Mouse (Mus musculus) stomach, embryonic 15.5 days (tissue): Measurements from ENCODE around the gene Col23a1. TPM values are rescaled to one million over a fixed set of nuclear protein-coding genes. Genes with fewer than 3 reads are reported as not detected.
"Not testable (repeated sequence)": the region's sequence is repeated elsewhere in the genome, so short reads cannot be mapped to it uniquely, and the experiment has no call there.

Experiments used
- ATAC-seq: fragments of 200-750 bp; cut with Nextera tagmentation; 2 replicates; pipeline ENCODE4 v1.8.0; 2017; ENCODE audit warnings: low read depth, moderate number of reproducible peaks, moderate TSS enrichment; ENCODE audit not compliant: insufficient read depth, low FRiP score
- H3K27ac ChIP-seq: fragments of 300-500 bp; sonication (generic); 2 replicates; pipeline ENCODE4 v1.5.1; 2015; ENCODE audit warnings: mild to moderate bottlenecking, inconsistent platforms
- H3K27me3 ChIP-seq: fragments of 300-500 bp; sonication (generic); replicated peaks from 2 replicates; pipeline ENCODE4 v1.6.1; 2015; ENCODE audit warnings: inconsistent platforms
- H3K36me3 ChIP-seq: fragments of 300-500 bp; sonication (generic); 2 replicates; pipeline ENCODE4 v1.6.1; 2015; ENCODE audit warnings: inconsistent platforms
- H3K4me1 ChIP-seq: fragments of 300-500 bp; sonication (generic); 2 replicates; pipeline ENCODE4 v1.6.1; 2015; ENCODE audit warnings: inconsistent platforms
- H3K4me2 ChIP-seq: fragments of 300-500 bp; sonication (generic); 2 replicates; pipeline ENCODE4 v1.6.1; 2015; ENCODE audit warnings: mild to moderate bottlenecking, inconsistent platforms
- H3K4me3 ChIP-seq: fragments of 300-500 bp; sonication (generic); replicated peaks from 2 replicates; pipeline ENCODE4 v1.5.1; 2015; ENCODE audit warnings: inconsistent platforms
- H3K9ac ChIP-seq: fragments of 300-500 bp; sonication (generic); 2 replicates; pipeline ENCODE4 v1.6.1; 2015; ENCODE audit warnings: inconsistent platforms
- H3K9me3 ChIP-seq: fragments of 300-500 bp; sonication (generic); 2 replicates; pipeline ENCODE4 v1.6.1; 2016; ENCODE audit warnings: inconsistent platforms
- WGBS: fragments of 180-500 bp; shearing (Covaris S2); methylation state at CpG from one replicate; pipeline ENCODE4 v1.1.7; 2015; 5-methylcytosine and 5-hydroxymethylcytosine counted together
- polyA plus RNA-seq: library from polyadenylated mRNA; unstranded; fragments of >200 nt; fragmentation: Nextera tagmentation; extraction: Ambion mirVana; gene quantifications from 2 replicates; pipeline ENCODE4 v1.2.1, GENCODE M21; 2015

Col23a1 gene
- polyA plus RNA-seq, 1 experiment from 2014 or later = 18.6 TPM

GRCm38 (mm10) chr11:51351151-51351550 is 61.4 kb downstream of the Col23a1 start:
- no peak overlapping the region for H3K9ac ChIP-seq
- H3K4me1 ChIP-seq = peaks cover 3% of the 10 kb centered on the region; the same call in 1 of the 2 replicates
- WGBS = 75% methylated on average over 9 of the region's 9 CpGs
- no peak overlapping the region for H3K4me2 ChIP-seq
- H3K27ac ChIP-seq = no peak overlapping the region
- no peaks in the 10 kb centered on the region for H3K9me3 ChIP-seq
- H3K27me3 ChIP-seq = no peaks in the 10 kb centered on the region
- no peak overlapping the region for H3K4me3 ChIP-seq
- 0 out of 2 replicates have a peak, but pooled peaks have one; percentile 24 for ATAC-seq
- H3K36me3 ChIP-seq = no peaks in the 10 kb centered on the region

GRCm38 (mm10) chr11:51351841-51352240 is 62.1 kb downstream of the Col23a1 start:
- no peak overlapping the region for H3K27ac ChIP-seq
- peaks cover 3% of the 10 kb centered on the region; the same call in 1 of the 2 replicates for H3K4me1 ChIP-seq
- no peak overlapping the region for H3K9ac ChIP-seq
- no peak overlapping the region for H3K4me3 ChIP-seq
- WGBS = 33% methylated on average over 5 of the region's 5 CpGs
- H3K36me3 ChIP-seq = no peaks in the 10 kb centered on the region
- ATAC-seq = peak; percentile 29; the same call in 1 of the 2 replicates
- no peaks in the 10 kb centered on the region for H3K9me3 ChIP-seq
- H3K4me2 ChIP-seq = no peak overlapping the region
- H3K27me3 ChIP-seq = no peaks in the 10 kb centered on the region

DNA sequence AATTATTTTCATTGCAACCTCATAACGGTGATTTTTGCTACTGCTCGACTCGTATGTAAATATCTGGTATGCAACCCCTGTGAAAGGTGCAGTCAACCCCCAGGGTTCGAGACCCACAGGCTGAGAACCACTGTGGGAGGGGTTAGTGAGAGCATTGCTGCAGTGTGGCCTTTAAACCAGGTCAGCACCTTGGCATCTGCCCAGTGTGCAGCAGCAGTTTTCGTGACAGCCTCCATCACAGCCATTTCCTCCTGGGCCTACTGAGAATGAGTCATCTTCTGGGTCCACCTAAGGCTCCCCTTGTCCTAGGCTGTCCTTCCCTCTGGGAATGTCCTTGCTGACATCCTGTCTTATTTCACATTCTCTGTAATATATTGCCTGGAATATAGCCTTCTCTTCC is 64.0 kb downstream of the Col23a1 start:
- Histone ChIP-seq H3K4me1 (peaks cover 3% of the 10 kb centered on the region; the same call in 1 of the 2 replicates), H3K27ac (no peak overlapping the region), H3K27me3 (no peaks in the 10 kb centered on the region), H3K4me2 (no peak overlapping the region), H3K9ac (no peak overlapping the region), H3K9me3 (no peaks in the 10 kb centered on the region), H3K36me3 (no peaks in the 10 kb centered on the region), H3K4me3 (no peak overlapping the region)
- no peak for ATAC-seq
- WGBS = 73% methylated on average over 5 of the region's 5 CpGs

DNA sequence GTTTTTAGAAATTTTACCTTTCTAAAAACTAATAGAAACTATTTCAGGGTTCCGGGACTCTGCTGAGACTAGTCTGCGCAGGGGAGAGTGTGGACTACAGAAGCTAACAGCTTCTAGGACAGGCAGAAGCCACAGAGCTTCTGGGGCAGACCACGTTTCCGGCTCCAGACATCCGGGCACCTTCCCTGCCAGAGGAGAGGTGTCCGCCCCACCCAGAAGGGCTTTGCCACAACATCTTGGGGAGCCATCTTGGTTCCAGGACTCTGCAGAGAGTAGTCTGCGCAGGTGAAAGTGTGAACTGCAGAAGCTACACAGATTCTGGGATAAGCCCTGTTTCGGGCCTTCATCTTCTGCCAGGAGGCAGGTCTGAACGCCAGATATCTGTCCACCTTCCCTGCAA is 69.3 kb downstream of the Col23a1 start:
- ATAC-seq = not testable (repeated sequence)

GRCm38 (mm10) chr11:51364353-51364752 is 74.6 kb downstream of the Col23a1 start:
- Histone ChIP-seq H3K27ac (no peak overlapping the region), H3K4me1 (no peaks in the 10 kb centered on the region), H3K27me3 (no peaks in the 10 kb centered on the region), H3K36me3 (no peaks in the 10 kb centered on the region), H3K4me3 (no peak overlapping the region), H3K9me3 (no peaks in the 10 kb centered on the region), H3K4me2 (no peak overlapping the region), H3K9ac (no peak overlapping the region)
- 73% methylated on average over 5 of the region's 5 CpGs for WGBS
- no peak for ATAC-seq

More for the DNA sequence above, 69.3 kb downstream of the Col23a1 start:
- not testable (repeated sequence) for H3K9ac ChIP-seq, H3K4me1 ChIP-seq, H3K9me3 ChIP-seq, H3K27ac ChIP-seq, H3K36me3 ChIP-seq, H3K27me3 ChIP-seq, H3K4me3 ChIP-seq, H3K4me2 ChIP-seq
- WGBS = 86% methylated on average over 9 of the region's 9 CpGs

DNA sequence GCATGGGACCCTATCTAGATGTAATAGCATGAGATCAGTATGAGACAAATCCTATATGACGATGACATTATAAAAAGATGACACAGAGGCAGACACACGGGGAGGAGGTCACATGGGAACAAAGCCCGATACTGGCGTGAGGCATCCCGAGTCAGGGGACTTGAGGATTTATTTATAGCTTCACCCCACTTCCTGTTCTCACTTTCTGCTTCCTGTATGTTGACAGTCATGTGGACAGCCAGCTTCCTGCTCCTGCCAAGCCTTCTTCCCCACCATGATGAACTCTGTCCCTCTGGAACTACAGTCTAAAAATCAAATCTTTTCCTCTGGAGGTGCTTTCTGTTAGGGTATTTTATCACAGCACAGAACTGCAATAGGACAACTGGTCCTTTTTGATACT is 77.6 kb downstream of the Col23a1 start:
- Histone ChIP-seq H3K4me3 (no peak overlapping the region), H3K9ac (no peak overlapping the region), H3K4me1 (0 out of 2 replicates have a peak, but pooled peaks cover 2% of the 10 kb centered on the region), H3K4me2 (no peak overlapping the region), H3K27me3 (no peaks in the 10 kb centered on the region), H3K36me3 (no peaks in the 10 kb centered on the region), H3K27ac (no peak overlapping the region), H3K9me3 (no peaks in the 10 kb centered on the region)
- no peak for ATAC-seq
- 71% methylated on average over 5 of the region's 5 CpGs for WGBS

DNA sequence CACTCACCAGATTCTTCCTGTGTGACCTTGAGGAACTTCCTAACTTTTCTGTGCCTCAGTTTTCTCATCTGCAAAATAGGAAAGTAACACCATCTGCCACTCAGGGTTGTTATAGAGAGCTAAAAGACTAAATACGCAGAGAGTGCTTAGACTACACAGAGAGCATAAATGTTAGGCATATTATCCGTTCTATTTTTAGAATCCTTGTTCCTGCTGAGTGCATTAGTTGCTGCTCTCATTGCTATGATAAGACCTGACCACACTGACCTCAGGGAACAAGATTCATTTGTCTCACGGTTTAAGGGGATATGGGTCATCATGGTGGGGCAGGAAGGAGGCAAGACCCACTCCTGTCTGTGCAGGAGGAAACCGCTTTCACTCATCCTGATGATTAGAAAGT is 80.6 kb downstream of the Col23a1 start:
- Histone ChIP-seq H3K4me2 (no peak overlapping the region), H3K4me3 (no peak overlapping the region), H3K9me3 (no peaks in the 10 kb centered on the region), H3K36me3 (no peaks in the 10 kb centered on the region), H3K27ac (no peak overlapping the region), H3K27me3 (no peaks in the 10 kb centered on the region), H3K9ac (no peak overlapping the region), H3K4me1 (0 out of 2 replicates have a peak, but pooled peaks cover 2% of the 10 kb centered on the region)
- ATAC-seq = no peak
- WGBS = 39% methylated on average over 4 of the region's 4 CpGs

GRCm38 (mm10) chr11:51371321-51371720 is 81.6 kb downstream of the Col23a1 start:
- Histone ChIP-seq H3K36me3 (no peaks in the 10 kb centered on the region), H3K4me1 (0 out of 2 replicates have a peak, but pooled peaks cover 2% of the 10 kb centered on the region), H3K9ac (no peak overlapping the region), H3K4me2 (no peak overlapping the region), H3K27me3 (no peaks in the 10 kb centered on the region), H3K4me3 (no peak overlapping the region), H3K27ac (no peak overlapping the region), H3K9me3 (no peaks in the 10 kb centered on the region)
- no peak for ATAC-seq
- WGBS = 68% methylated on average over 4 of the region's 4 CpGs

- Histone ChIP-seq H3K27me3 (no peaks in the 10 kb centered on the region), H3K36me3 (no peaks in the 10 kb centered on the region), H3K4me3 (no peak overlapping the region), H3K4me1 (0 out of 2 replicates have a peak, but pooled peaks cover 2% of the 10 kb centered on the region), H3K9ac (no peak overlapping the region), H3K27ac (no peak overlapping the region), H3K4me2 (no peak overlapping the region), H3K9me3 (no peaks in the 10 kb centered on the region)
- whole genome bisulfite sequencing = 59% methylated on average over 1 of the region's 1 CpGs
- no peak for ATAC-seq
Measured at GRCm38 (mm10) chr11:51371926-51372325, 82.2 kb downstream of the Col23a1 start.

DNA sequence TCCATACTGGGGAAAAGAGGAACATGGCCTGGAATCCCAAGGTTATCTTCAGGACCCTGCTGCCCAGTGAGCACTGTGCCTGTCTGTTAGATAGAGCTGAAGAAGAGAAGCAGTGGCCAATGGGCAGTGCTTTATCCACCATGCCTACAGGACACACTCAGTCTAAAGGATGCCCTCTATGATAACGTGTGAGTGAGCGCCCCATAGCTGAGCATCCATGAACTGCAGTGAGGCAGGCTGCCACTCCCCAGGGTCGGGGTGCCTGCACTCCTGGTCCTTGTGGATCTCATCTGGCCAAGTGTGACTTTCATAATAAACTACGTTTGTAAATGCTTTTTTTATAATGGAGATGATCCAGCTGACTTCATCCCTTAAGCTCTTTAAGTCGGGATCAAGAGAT is 87.5 kb downstream of the Col23a1 start:
- H3K27me3 ChIP-seq = no peaks in the 10 kb centered on the region
- no peaks in the 10 kb centered on the region for H3K36me3 ChIP-seq
- ATAC-seq = no peak
- no peak overlapping the region for H3K4me2 ChIP-seq
- H3K9me3 ChIP-seq = no peaks in the 10 kb centered on the region
- 0 out of 2 replicates have a peak, but pooled peaks cover 8% of the 10 kb centered on the region for H3K4me1 ChIP-seq
- 46% methylated on average over 5 of the region's 5 CpGs for WGBS
- H3K4me3 ChIP-seq = no peak overlapping the region
- H3K27ac ChIP-seq = no peak overlapping the region
- H3K9ac ChIP-seq = no peak overlapping the region

DNA sequence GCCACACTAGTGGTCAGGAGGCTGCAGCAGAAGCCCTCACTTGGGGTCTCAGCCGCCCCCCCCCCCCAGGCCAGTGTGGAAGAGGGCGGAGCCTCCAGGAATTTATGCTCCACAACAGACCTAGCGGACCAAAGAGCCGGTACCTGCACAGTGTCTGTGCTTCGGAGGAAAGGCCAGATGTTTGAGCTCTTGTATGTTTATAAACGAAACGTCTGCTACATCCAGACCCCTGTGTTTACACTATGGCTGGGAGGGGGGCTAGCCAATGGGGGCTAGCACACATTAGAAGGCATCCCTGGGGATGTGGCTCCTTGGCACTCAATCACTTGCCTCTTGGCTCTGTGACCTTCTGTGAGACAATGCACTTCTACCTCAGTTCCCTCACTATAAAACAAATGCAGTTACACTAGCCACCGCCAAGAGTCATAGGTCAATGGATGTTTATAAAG is 99.2 kb downstream of the Col23a1 start:
- Histone ChIP-seq H3K9ac (no peak overlapping the region), H3K9me3 (no peaks in the 10 kb centered on the region), H3K4me2 (no peak overlapping the region), H3K36me3 (no peaks in the 10 kb centered on the region), H3K4me3 (no peak overlapping the region), H3K27ac (peak overlapping the region; percentile 71), H3K27me3 (no peaks in the 10 kb centered on the region), H3K4me1 (peaks cover 21% of the 10 kb centered on the region)
- peak; percentile 60; the same call in 1 of the 2 replicates for ATAC-seq
- WGBS = 30% methylated on average over 8 of the region's 8 CpGs

GRCm38 (mm10) chr11:51389763-51390162 is 100.0 kb downstream of the Col23a1 start:
- no peaks in the 10 kb centered on the region for H3K36me3 ChIP-seq
- 54% methylated on average over 10 of the region's 10 CpGs for WGBS
- H3K4me2 ChIP-seq = no peak overlapping the region
- H3K27ac ChIP-seq = peak overlapping the region; percentile 71
- H3K9ac ChIP-seq = no peak overlapping the region
- no peak for ATAC-seq
- no peak overlapping the region for H3K4me3 ChIP-seq
- no peaks in the 10 kb centered on the region for H3K9me3 ChIP-seq
- peaks cover 18% of the 10 kb centered on the region for H3K4me1 ChIP-seq
- H3K27me3 ChIP-seq = no peaks in the 10 kb centered on the region

DNA sequence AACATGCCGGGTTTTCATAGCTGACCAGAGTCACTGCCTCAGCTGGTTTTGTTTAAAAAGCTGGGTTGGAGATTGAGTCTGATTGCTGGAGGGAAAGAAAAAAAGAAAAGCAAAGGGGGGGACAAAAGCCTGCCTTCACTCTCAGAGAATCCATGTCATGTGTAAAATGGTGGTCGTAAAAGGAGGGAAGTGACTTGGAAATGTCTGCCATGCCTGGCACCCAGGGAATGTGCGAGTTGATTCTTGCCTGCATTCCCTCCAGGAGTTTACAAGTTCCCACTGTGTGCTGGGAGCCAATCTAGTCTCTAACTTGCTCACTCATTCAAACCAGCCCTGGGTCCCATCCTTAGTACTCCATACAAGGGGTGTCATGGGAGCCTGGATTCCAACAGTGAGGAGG is 100.8 kb downstream of the Col23a1 start:
- no peak overlapping the region for H3K4me2 ChIP-seq
- no peaks in the 10 kb centered on the region for H3K36me3 ChIP-seq
- no peak overlapping the region for H3K9ac ChIP-seq
- WGBS = 55% methylated on average over 3 of the region's 3 CpGs
- ATAC-seq = no peak
- H3K4me1 ChIP-seq = peaks cover 18% of the 10 kb centered on the region
- peak overlapping the region; percentile 21; the same call in 1 of the 2 replicates for H3K27ac ChIP-seq
- no peaks in the 10 kb centered on the region for H3K9me3 ChIP-seq
- H3K4me3 ChIP-seq = no peak overlapping the region
- no peaks in the 10 kb centered on the region for H3K27me3 ChIP-seq
